Mouse (Mus musculus): ENCODE data around the gene Nat8f1.
"Not testable (repeated sequence)": the region's sequence is repeated elsewhere in the genome, so short reads cannot be mapped to it uniquely, and the experiment has no call there.

Nat8f1 gene

DNA sequence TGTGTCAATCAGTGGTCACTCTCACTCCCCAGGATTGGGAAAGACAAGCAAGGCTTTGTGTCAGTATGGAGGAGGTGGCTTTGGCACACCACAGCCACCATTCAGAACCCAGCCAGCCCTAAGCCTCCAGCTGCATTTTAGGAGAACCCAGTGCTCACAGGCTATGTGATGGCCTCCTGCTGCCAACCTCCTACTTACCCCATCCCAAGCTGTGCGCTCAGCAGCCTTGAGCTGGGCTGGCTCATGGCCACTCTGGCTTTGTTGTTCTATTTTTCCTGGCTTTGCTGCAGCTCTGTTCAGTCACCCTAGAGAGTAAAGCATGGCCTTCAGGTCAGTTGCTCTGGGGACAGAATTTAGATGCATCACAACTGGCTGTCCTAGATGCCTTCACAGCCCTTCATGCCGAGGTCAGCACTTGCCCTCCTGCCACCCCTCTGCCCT lies 8.6 kb downstream of the Nat8f1 start:
- DNase-seq (ENCODE audit: low spot score) = not testable (repeated sequence)

GRCm38 (mm10) chr6:85904642-85905061 lies 10.8 kb downstream of the Nat8f1 start, which contains the start of gene Nat8f4:
Gene Nat8f4 (minus strand): TSS chr6:85904884.
- DNase-seq (ENCODE audit: low spot score) = peak; percentile 77

- DNase-seq (ENCODE audit: low spot score) = no peak
These were observed 13.2 kb downstream of the Nat8f1 start for GRCm38 (mm10) chr6:85902303-85902702.

DNA sequence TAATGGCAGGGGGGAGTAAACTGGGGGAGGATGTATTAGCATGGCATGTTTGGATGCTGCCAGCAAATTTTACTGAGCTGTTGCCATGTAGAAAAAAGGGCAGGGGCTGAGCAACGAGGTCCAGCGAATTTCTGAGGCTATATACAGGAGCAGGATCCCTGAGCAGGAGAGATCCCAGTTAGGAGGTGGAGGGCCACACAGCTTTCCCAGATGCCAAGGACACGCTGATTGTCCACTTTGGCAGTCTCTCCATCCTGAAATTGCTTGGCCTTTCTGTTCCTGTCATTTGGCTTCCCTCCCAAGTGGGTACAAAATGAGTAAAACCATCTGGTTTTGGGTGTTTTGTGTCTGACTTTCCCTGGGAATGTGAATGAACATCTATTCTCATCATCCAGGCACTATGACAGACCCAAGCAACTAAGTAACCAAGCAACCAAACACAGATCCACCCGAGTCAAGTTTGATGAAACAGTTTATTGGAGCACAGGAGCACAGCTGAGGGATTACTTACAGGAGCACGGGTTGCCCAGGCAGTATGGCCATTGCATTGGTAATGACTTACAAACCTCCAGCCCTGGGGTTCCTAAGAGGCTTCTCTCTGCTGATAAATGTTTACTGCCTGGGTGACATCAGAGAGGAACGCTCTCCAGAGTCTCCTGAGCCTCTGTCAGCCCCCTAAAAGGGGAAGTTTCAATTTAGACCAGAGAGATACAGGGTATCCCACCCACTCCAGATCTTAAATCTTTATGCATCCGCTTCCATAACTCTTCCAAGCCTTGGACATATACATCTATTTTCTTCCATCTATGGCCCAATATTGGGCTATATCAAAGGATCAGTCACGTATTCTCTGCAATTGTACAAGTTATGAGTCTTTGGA lies 16.7 kb downstream of the Nat8f1 start:
- DNase-seq (ENCODE audit: low spot score) = not testable (repeated sequence)

DNA sequence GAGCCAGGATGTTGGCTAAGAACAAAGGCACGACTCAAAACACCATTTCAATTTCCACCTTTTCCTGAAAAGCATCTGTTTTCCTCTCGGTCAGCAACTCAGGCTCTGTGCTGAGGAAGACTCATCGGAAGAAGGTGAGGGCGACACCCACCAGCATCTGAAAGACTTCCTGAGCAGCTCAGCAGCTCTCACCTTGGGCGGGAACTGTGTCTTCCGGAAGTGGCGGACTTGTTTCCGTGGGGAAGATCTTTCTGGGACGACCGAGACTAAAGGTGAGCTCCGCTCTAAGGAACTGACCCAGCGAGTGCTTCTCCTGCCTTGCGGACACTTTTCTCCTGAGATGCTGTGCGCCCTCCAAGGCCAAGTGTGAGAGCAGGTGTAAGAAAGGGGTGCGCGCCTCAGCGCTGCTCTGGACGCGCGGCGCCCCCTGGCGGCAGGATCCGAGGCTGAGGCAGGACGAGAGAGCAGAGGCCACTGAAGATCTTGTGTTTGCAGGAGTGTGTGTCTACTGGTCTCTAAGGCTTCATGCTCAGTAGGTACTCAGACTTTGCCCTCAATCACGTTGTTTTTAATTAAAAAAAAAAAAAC lies 20.3 kb downstream of the Nat8f1 start:
- DNase-seq (ENCODE audit: low spot score) = not testable (repeated sequence)

DNA sequence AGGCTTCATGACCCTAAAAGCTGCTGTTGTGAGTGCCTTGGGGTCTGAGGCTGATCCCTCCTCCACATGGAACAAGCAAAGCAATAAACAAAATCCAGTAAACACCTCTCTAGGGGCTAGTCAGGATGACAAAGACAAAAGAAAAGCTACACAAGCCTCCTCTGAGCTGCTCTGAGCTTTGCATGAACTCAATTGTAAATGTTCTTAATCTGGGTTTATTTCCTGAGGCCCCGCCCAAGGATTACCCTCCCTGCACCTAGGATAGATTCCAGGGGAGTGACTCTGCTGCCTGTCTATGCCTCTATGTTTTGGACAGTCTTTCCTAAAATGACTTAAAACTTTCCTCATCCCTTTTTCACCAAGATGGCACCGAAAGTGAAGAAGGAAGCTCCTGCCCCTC lies 26.5 kb downstream of the Nat8f1 start:
- no peak for DNase-seq (ENCODE audit: low spot score)

- DNase-seq (ENCODE audit: low spot score) = no peak
These were observed 31.2 kb downstream of the Nat8f1 start for GRCm38 (mm10) chr6:85884311-85884710.

DNA sequence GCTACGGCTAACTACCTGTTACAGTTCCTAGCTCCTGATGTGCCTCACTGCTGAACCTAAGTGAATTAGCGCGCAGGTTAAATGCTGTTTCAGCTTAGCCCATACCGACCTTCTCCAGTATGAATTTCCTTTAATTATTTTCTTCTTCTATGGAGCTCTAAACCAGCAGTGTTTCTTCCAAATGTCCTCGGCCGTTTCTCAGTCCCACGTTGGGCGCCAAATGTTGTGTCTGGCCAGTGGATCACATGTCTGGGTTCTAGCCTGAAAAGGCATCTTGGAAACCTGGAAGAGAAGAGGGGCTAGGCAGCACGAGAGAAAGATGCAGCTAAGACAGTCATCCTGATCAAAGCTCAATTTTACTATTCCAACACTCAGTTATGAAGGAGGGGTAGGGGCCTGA lies 32.2 kb downstream of the Nat8f1 start:
- DNase-seq (ENCODE audit: low spot score) = not testable (repeated sequence)

GRCm38 (mm10) chr6:85869006-85869405 lies 46.5 kb downstream of the Nat8f1 start, which contains the start of gene Nat8f2:
Gene Nat8f2 (minus strand): TSS chr6:85869158.
- DNase-seq (ENCODE audit: low spot score) = not testable (repeated sequence)

DNA sequence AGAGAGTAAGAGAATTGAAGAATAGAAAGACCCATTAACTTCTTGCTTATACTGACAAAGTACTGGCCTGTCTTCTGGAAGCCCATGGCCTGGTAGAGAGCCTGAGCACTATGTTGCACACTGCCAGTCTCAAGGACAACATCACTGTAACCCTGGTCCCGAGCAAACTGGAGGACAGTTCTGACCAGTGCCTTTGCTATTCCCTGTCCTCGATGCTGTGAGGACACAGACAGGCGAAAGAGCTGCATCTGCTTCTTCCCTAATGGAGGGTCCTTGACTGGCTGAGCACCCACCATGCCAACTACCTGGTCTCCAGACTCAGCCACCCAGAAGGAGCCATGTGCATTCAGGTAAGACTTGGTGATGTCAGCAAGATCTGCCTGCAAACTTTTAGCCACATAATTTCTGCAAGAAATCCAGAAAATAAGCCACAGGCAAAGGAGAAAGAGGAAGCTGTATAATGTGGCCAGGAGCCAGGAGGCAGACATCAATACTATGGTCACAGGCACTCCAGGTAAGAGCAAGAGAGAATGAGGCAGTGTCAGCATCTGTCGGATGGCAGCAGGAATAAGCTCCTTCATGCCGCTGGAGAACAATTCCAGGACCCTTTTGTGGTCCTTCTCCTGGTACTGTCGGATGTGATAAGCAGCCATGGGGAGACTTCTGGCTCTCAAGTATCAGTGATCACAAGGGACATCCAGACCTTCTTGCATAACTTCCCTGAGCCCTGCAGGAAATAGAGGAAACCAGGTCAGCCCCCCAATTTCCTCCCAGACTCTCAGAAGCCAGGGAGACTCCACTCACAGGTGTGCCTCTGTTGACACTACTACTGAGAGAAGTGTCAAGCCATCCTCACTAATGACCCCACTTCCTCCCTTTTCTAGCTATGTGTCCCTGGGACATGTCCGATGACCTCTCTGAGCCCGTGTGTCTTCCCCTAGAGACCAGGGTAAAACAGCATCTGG lies 47.5 kb downstream of the Nat8f1 start:
- no peak for DNase-seq (ENCODE audit: low spot score)

DNA sequence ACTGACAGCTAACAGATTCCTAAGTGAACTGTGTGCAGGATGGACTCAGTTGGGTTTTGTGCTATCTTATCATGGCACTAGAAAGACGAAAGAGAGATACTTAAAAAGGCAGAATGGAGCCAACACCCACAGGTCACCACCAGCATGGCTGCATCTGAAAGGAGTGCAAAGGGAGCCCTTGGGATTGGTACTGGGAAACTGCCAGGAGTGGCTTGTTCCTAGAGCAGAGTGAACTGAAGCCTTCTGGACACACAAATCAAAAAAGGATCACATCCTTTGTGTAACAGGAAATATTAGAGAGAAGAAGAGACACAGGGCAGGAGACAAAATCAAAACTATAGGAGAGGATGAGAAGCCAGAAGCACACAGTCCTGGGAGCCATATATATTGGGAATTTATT lies 48.5 kb downstream of the Nat8f1 start:
- DNase-seq (ENCODE audit: low spot score) = not testable (repeated sequence)

DNA sequence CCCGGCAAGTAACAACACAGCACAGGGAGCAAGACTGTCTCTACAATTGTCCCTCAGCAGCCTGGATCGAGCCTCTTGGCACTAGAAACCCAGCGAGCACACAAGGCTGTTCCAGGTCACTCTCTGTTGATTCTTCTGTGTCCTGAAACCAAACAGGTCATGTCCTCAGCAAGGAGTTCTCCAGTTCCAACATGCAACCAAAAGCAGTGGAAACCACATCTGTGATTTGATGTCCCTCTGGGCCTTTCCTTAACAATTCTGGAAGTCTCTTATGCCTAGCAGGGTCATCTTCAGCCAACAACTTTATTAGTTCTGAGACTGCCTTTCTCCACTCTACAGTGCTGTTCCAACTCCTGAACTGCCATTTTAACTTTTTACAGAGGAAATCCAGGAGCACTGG lies 49.3 kb downstream of the Nat8f1 start:
- DNase-seq (ENCODE audit: low spot score) = not testable (repeated sequence)

- not testable (repeated sequence) for DNase-seq (ENCODE audit: low spot score)
These were observed 50.4 kb downstream of the Nat8f1 start for GRCm38 (mm10) chr6:85864900-85865639.

GRCm38 (mm10) chr6:85863840-85864239 lies 51.6 kb downstream of the Nat8f1 start:
- no peak for DNase-seq (ENCODE audit: low spot score)

DNA sequence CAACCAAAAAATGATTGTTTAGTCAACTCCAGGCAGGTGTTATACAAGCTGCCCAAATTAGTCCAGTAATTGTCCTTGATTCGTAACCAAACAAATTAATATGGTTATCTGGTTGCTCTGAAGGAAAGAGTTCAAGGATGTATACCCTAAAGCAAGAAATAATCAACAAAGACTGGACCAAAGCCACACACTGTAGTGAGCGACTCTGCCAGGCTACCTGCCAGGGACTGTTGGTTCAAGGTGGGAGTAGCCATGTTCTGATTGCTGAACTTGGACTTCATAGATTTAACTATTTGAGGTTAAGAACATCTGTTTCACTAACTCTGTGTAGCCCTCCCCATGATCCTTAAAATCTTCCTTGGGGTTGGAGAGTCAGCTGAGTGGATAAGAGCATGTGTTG lies 52.4 kb downstream of the Nat8f1 start:
- no peak for DNase-seq (ENCODE audit: low spot score)

DNA sequence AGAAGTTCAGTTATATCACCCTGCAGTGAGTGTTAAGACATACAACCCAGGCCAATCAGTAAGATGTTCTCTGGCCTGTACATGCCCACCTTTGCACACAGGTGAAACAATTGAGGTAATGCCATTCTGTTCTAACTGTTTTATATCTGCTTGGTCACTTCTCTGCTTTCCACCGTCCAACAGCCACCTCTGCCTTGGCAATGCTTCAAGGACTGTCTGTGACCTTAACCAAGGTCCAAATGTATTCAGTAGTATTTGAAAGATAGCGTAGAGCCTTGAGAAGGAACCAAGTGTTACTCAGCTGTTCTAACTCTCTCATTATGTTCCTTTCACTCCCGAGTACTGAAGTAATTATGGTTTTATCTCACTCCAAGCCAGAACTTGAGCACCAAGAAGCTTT lies 52.9 kb downstream of the Nat8f1 start:
- no peak for DNase-seq (ENCODE audit: low spot score)

DNA sequence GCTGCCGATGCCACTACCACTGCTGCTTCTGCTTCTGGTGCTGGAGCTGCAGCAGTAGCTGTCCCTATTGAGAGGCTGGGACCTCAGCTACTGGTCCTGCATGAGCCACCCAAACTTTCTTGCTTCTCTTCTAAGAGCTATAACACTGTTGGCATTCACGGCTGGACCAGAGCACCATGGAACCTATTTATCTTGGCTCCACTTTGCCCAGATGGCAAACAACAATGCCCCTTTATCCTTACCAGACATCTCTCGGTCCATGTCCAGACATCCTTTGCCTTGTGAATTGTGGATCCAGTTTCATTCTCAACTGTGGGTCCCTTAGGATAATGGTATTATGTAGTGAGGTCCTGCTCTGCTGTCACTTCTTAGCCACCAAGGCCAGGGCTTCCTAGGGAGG lies 54.2 kb downstream of the Nat8f1 start:
- DNase-seq (ENCODE audit: low spot score) = no peak
